Mouse (Mus musculus): Measurements from ENCODE around the gene Ptprn2. TPM values are rescaled to one million over a fixed set of nuclear protein-coding genes. Genes with fewer than 3 reads are reported as not detected.
A peak's percentile ranks its signal among the peaks of the same experiment; 100 is the strongest.

Gene Ptprn2
- polyA plus RNA-seq, 1 experiment from 2014 or later = 0.07 TPM

- Histone ChIP-seq H3K4me3 (ENCODE audit: low read length) (no peak overlapping the region), H3K36me3 (ENCODE audit: control insufficient read depth, insufficient read depth) (no peaks in the 10 kb centered on the region), H3K27ac (ENCODE audit: low read length) (no peak overlapping the region), H3K9me3 (replicated peaks; ENCODE audit: control insufficient read depth, low read length) (no peaks in the 10 kb centered on the region), H3K9ac (ENCODE audit: low read length) (no peak overlapping the region), H3K27me3 (ENCODE audit: control insufficient read depth, insufficient read depth, low read length) (no peaks in the 10 kb centered on the region), H3K4me2 (ENCODE audit: low read depth, low read length) (no peak overlapping the region), H3K4me1 (ENCODE audit: control insufficient read depth, insufficient read depth, low read length) (no peaks in the 10 kb centered on the region)
- ATAC-seq (replicated peaks; ENCODE audit: extremely low read depth, insufficient read depth, low FRiP score) = no peak
- WGBS = 88% methylated on average over 3 of the region's 3 CpGs
Observed at GRCm38 (mm10) chr12:117127078-117127477, 641.6 kb downstream of the Ptprn2 start.

- Histone ChIP-seq H3K27ac (ENCODE audit: low read length) (no peak overlapping the region), H3K9ac (ENCODE audit: low read length) (no peak overlapping the region), H3K4me2 (ENCODE audit: low read depth, low read length) (no peak overlapping the region), H3K4me3 (ENCODE audit: low read length) (no peak overlapping the region), H3K36me3 (ENCODE audit: control insufficient read depth, insufficient read depth) (no peaks in the 10 kb centered on the region), H3K9me3 (replicated peaks; ENCODE audit: control insufficient read depth, low read length) (no peaks in the 10 kb centered on the region), H3K27me3 (ENCODE audit: control insufficient read depth, insufficient read depth, low read length) (no peaks in the 10 kb centered on the region), H3K4me1 (ENCODE audit: control insufficient read depth, insufficient read depth, low read length) (no peaks in the 10 kb centered on the region)
- 60% methylated on average over 6 of the region's 6 CpGs for WGBS
- ATAC-seq (replicated peaks; ENCODE audit: extremely low read depth, insufficient read depth, low FRiP score) = no peak; the same call in 1 of the 2 replicates
Observed at GRCm38 (mm10) chr12:117127485-117127884, 642.0 kb downstream of the Ptprn2 start.

GRCm38 (mm10) chr12:117132095-117132494 lies 646.6 kb downstream of the Ptprn2 start:
- H3K36me3 ChIP-seq (ENCODE audit: control insufficient read depth, insufficient read depth) = no peaks in the 10 kb centered on the region
- no peak overlapping the region for H3K27ac ChIP-seq (ENCODE audit: low read length)
- H3K4me3 ChIP-seq (ENCODE audit: low read length) = no peak overlapping the region
- H3K9me3 ChIP-seq (replicated peaks; ENCODE audit: control insufficient read depth, low read length) = no peaks in the 10 kb centered on the region
- no peaks in the 10 kb centered on the region for H3K27me3 ChIP-seq (ENCODE audit: control insufficient read depth, insufficient read depth, low read length)
- no peak; the same call in 1 of the 2 replicates for ATAC-seq (replicated peaks; ENCODE audit: extremely low read depth, insufficient read depth, low FRiP score)
- H3K4me1 ChIP-seq (ENCODE audit: control insufficient read depth, insufficient read depth, low read length) = no peaks in the 10 kb centered on the region
- WGBS = 13% methylated on average over 2 of the region's 2 CpGs
- H3K4me2 ChIP-seq (ENCODE audit: low read depth, low read length) = no peak overlapping the region
- no peak overlapping the region for H3K9ac ChIP-seq (ENCODE audit: low read length)

GRCm38 (mm10) chr12:117135205-117135604 lies 649.7 kb downstream of the Ptprn2 start:
- 65% methylated on average over 5 of the region's 5 CpGs for WGBS
- no peak overlapping the region for H3K9ac ChIP-seq (ENCODE audit: low read length)
- no peaks in the 10 kb centered on the region for H3K9me3 ChIP-seq (replicated peaks; ENCODE audit: control insufficient read depth, low read length)
- H3K36me3 ChIP-seq (ENCODE audit: control insufficient read depth, insufficient read depth) = no peaks in the 10 kb centered on the region
- H3K4me1 ChIP-seq (ENCODE audit: control insufficient read depth, insufficient read depth, low read length) = no peaks in the 10 kb centered on the region
- H3K27ac ChIP-seq (ENCODE audit: low read length) = no peak overlapping the region
- H3K4me3 ChIP-seq (ENCODE audit: low read length) = no peak overlapping the region
- no peak for ATAC-seq (replicated peaks; ENCODE audit: extremely low read depth, insufficient read depth, low FRiP score)
- no peaks in the 10 kb centered on the region for H3K27me3 ChIP-seq (ENCODE audit: control insufficient read depth, insufficient read depth, low read length)
- H3K4me2 ChIP-seq (ENCODE audit: low read depth, low read length) = no peak overlapping the region

GRCm38 (mm10) chr12:117136472-117137010 lies 651.0 kb downstream of the Ptprn2 start:
- Histone ChIP-seq H3K9ac (ENCODE audit: low read length) (no peak overlapping the region), H3K9me3 (replicated peaks; ENCODE audit: control insufficient read depth, low read length) (no peaks in the 10 kb centered on the region), H3K36me3 (ENCODE audit: control insufficient read depth, insufficient read depth) (no peaks in the 10 kb centered on the region), H3K4me3 (ENCODE audit: low read length) (no peak overlapping the region), H3K4me1 (ENCODE audit: control insufficient read depth, insufficient read depth, low read length) (peaks cover 2% of the 10 kb centered on the region), H3K27me3 (ENCODE audit: control insufficient read depth, insufficient read depth, low read length) (no peaks in the 10 kb centered on the region), H3K27ac (ENCODE audit: low read length) (no peak overlapping the region), H3K4me2 (ENCODE audit: low read depth, low read length) (no peak overlapping the region)
- WGBS = 58% methylated on average over 5 of the region's 5 CpGs
- ATAC-seq (replicated peaks; ENCODE audit: extremely low read depth, insufficient read depth, low FRiP score) = no peak

GRCm38 (mm10) chr12:117140901-117141300 lies 655.4 kb downstream of the Ptprn2 start:
- Histone ChIP-seq H3K36me3 (ENCODE audit: control insufficient read depth, insufficient read depth) (no peaks in the 10 kb centered on the region), H3K4me2 (ENCODE audit: low read depth, low read length) (no peak overlapping the region), H3K4me3 (ENCODE audit: low read length) (no peak overlapping the region), H3K9ac (ENCODE audit: low read length) (no peak overlapping the region), H3K27ac (ENCODE audit: low read length) (no peak overlapping the region), H3K4me1 (ENCODE audit: control insufficient read depth, insufficient read depth, low read length) (peaks cover 4% of the 10 kb centered on the region), H3K27me3 (ENCODE audit: control insufficient read depth, insufficient read depth, low read length) (no peaks in the 10 kb centered on the region), H3K9me3 (replicated peaks; ENCODE audit: control insufficient read depth, low read length) (no peaks in the 10 kb centered on the region)
- WGBS = 67% methylated on average over 4 of the region's 4 CpGs
- ATAC-seq (replicated peaks; ENCODE audit: extremely low read depth, insufficient read depth, low FRiP score) = no peak

GRCm38 (mm10) chr12:117141394-117141793 lies 655.9 kb downstream of the Ptprn2 start:
- Histone ChIP-seq H3K36me3 (ENCODE audit: control insufficient read depth, insufficient read depth) (no peaks in the 10 kb centered on the region), H3K4me2 (ENCODE audit: low read depth, low read length) (no peak overlapping the region), H3K9me3 (replicated peaks; ENCODE audit: control insufficient read depth, low read length) (no peaks in the 10 kb centered on the region), H3K4me3 (ENCODE audit: low read length) (no peak overlapping the region), H3K4me1 (ENCODE audit: control insufficient read depth, insufficient read depth, low read length) (peaks cover 4% of the 10 kb centered on the region), H3K9ac (ENCODE audit: low read length) (no peak overlapping the region), H3K27me3 (ENCODE audit: control insufficient read depth, insufficient read depth, low read length) (no peaks in the 10 kb centered on the region), H3K27ac (ENCODE audit: low read length) (no peak overlapping the region)
- no peak for ATAC-seq (replicated peaks; ENCODE audit: extremely low read depth, insufficient read depth, low FRiP score)
- 51% methylated on average over 6 of the region's 6 CpGs for WGBS

GRCm38 (mm10) chr12:117149176-117149575 lies 663.7 kb downstream of the Ptprn2 start:
- Histone ChIP-seq H3K9me3 (replicated peaks; ENCODE audit: control insufficient read depth, low read length) (no peaks in the 10 kb centered on the region), H3K4me3 (ENCODE audit: low read length) (no peak overlapping the region), H3K36me3 (ENCODE audit: control insufficient read depth, insufficient read depth) (no peaks in the 10 kb centered on the region), H3K4me2 (ENCODE audit: low read depth, low read length) (no peak overlapping the region), H3K27ac (ENCODE audit: low read length) (no peak overlapping the region), H3K9ac (ENCODE audit: low read length) (no peak overlapping the region), H3K4me1 (ENCODE audit: control insufficient read depth, insufficient read depth, low read length) (peaks cover 9% of the 10 kb centered on the region), H3K27me3 (ENCODE audit: control insufficient read depth, insufficient read depth, low read length) (peaks cover 58% of the 10 kb centered on the region)
- 21% methylated on average over 7 of the region's 7 CpGs for WGBS
- ATAC-seq (replicated peaks; ENCODE audit: extremely low read depth, insufficient read depth, low FRiP score) = no peak

- no peak overlapping the region for H3K9ac ChIP-seq (ENCODE audit: low read length)
- 15% methylated on average over 33 of the region's 33 CpGs for WGBS
- H3K36me3 ChIP-seq (ENCODE audit: control insufficient read depth, insufficient read depth) = no peaks in the 10 kb centered on the region
- H3K4me3 ChIP-seq (ENCODE audit: low read length) = no peak overlapping the region
- H3K27me3 ChIP-seq (ENCODE audit: control insufficient read depth, insufficient read depth, low read length) = peaks cover 74% of the 10 kb centered on the region
- no peaks in the 10 kb centered on the region for H3K9me3 ChIP-seq (replicated peaks; ENCODE audit: control insufficient read depth, low read length)
- peaks cover 15% of the 10 kb centered on the region for H3K4me1 ChIP-seq (ENCODE audit: control insufficient read depth, insufficient read depth, low read length)
- H3K27ac ChIP-seq (ENCODE audit: low read length) = no peak overlapping the region
- ATAC-seq (replicated peaks; ENCODE audit: extremely low read depth, insufficient read depth, low FRiP score) = no peak
- peak overlapping the region; percentile 28; the same call in 1 of the 2 replicates for H3K4me2 ChIP-seq (ENCODE audit: low read depth, low read length)
Observed at GRCm38 (mm10) chr12:117150611-117151395, 665.3 kb downstream of the Ptprn2 start.

Data from heart, embryonic 16.5 days (tissue).